Mouse (Mus musculus) cerebellum, adult 18-20 months (tissue): ENCODE measurements around the gene Ly86.

Source experiments
- DNase-seq, 2 experiments: peaks; one replicate each; pipeline ENCODE4 v3.0.0; 2021

Ly86 gene

DNA sequence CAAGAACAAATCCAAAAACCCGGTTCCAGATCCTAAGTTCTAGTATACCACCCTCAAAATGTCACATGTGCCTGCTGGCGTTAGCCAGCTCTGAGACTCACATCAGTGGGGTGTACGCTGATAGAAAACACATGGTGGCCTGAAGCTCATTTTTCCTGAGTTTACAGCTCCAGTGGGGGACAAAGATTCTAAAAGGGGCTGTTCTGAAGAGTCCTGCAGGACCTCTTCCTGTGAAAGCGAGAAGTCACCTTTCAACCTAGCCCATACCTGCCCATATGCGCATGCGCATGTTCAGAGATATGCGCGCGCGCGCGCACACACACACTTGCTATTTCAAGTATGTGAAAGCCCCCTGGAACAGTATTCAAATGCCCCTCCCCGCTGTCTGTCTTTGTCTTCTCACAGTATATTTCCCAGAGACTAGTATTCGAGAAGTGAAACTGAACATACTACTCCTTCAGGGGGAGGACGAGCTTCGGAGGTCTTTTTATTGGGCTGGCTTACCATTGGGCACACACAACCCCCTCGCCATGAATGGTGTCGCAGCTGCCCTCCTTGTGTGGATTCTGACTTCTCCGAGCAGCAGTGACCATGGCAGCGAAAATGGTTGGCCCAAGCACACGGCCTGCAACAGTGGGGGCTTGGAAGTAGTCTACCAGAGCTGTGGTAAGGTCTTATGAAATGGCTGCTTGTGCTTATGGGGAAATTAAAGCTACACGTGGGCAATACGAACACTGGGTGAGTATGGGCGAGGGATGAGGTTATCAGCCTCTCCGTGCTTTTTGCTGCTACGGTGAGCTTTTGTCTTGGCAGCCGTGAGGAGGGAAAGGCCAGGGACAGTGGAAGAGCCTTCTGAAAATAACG, at the start of gene Ly86:
Gene Ly86, plus strand, starts transcription at position 300 of the 864 bp plus-strand sequence.
- DNase-seq = no peak

DNA sequence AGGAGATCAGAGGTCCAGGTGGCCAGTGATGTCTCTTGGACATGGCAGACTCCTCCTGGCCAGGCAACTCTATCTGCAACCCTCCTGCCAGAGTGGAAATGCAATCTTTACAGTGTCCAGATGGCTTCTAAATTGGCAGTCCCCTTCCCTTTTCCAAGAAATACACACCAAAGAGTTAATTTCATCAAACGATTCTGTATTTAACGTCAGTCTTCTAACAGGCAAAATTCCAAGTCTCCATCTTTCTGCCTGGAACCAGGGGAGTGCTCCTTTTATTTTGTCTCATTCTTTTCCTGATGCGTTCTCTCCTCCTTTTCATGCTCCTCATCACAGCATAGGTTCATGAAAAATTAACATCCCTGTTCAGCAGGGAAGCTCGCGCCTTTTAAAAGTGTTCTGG, 47.1 kb upstream of the Ly86 start:
- DNase-seq = no peak

DNA sequence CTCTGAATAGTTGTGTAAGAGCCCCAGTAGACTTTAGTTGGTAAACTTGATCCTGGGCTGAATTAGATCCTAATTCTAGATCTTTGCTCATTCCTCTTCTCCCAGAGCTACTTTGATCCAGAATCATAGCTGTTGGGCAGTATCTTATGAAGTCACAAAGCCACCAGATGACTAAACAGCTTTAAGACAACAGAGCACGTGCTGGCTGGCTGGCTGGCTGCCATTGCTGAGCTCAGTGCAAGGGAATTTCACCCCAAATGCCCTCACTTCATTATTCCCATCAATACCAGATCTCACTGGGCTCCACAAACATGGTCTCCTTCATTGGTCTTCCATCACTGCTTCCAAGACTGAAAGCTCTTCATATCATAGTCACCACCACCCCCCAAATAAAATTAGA, 46.2 kb upstream of the Ly86 start:
- DNase-seq = no peak

DNA sequence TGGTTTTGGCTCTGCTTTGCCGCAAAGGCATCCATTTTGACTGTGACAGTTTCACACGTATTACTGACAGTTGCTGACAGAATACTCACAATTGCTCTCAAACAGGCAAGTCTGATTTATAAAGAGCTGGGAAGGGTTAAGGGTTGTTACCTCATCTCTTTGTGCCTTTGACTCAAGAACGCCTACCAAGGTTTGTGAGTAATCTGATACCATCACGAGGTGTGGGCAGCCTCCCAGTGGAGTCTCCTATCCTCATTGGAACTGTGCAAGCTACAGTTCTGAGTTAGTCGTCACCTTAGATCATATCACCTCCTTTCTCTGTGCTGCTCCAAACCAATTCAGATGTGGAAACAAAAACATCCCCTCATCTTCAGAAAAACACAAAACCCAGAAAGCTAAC, 42.1 kb upstream of the Ly86 start:
- DNase-seq = no peak

DNA sequence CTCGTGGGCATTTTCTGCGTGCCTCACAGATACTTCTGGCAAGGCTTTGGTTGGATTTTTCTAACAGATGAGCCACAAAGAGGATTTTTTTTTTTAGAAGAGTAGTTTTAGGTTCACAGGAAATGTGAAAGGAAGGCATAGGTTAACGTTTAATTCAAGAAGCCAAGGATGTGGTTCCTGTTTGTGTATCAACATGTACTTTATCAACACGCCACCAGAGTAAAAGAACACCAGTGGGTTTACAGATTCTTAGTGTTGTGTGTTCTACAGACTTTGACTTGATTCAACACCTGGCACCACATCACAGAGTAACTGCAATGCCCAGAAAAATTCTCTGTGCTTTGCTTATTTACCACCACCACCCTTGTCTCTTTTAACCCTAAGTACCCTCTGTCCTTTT, 37.0 kb upstream of the Ly86 start:
- DNase-seq = no peak

DNA sequence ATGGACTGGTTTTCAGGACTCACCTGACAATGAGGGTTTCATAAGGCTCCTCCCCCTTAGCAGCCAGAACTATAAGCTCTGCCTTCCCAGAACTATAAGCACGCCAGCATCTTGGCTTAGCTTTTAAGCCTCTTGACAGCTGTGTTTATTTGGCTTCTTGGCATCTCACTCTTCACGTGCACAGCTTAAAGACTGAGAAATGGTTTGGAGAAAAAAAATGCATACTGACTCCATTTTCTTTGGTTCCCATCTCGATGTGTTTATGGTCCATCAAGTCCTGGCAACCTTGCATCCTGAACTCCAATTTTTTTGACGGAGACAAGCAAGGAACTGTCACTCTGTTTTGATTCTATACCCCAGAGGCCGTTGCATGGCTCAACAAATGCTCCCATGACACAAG, 35.7 kb upstream of the Ly86 start:
- no peak for DNase-seq

DNA sequence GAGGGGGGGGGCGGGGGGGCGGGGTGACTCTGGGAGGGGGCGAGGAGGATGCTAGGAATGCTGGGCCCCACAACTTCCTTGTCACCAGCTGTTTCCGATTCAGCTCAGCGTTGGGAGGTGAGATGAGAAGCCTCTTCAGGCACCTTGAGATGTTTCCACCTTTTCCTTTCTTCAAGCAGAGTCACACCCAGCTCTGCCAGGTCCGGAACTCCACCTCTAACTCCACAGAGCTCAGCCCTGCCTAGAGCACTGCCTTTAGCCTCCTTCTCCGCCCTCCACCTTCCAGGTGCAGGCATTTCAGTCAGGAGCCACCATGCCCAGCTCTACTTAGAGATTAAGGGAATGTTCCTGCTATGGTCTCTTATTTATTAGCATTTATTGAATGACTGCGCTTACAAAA, 34.7 kb upstream of the Ly86 start:
- no peak for DNase-seq

DNA sequence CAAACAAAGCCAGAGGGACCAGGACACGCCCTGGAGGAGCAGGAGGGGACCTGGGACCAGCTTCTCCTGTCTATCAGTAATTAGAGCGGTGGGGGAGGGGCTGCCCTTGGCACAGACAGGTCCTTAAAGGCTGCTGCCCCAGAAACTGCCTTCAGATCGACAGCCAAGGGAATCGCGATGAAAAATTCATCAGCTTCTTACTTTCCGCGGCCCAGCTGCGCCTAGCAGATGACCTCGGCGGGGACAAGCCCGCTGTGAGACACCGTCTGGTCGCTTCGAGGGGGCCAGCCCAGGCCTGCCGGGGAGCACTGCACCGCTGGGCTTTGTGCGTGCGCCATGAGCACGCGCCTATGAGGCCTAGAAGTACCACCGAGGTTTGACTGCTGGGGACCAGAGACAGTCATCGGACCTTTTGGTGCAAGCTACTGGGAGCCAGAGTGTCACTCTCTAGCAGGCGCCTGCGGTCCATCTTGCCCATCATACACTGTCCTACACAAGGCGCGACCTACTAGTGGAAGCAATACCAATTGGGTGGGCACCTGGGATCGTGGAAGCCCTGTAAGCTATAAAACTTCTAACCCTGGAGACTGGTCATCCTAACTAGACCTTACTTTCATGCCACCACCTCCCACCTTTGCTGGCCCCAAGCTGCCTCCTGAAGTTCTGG, 33.3 kb upstream of the Ly86 start:
- DNase-seq = peak; percentile 22 to 23

DNA sequence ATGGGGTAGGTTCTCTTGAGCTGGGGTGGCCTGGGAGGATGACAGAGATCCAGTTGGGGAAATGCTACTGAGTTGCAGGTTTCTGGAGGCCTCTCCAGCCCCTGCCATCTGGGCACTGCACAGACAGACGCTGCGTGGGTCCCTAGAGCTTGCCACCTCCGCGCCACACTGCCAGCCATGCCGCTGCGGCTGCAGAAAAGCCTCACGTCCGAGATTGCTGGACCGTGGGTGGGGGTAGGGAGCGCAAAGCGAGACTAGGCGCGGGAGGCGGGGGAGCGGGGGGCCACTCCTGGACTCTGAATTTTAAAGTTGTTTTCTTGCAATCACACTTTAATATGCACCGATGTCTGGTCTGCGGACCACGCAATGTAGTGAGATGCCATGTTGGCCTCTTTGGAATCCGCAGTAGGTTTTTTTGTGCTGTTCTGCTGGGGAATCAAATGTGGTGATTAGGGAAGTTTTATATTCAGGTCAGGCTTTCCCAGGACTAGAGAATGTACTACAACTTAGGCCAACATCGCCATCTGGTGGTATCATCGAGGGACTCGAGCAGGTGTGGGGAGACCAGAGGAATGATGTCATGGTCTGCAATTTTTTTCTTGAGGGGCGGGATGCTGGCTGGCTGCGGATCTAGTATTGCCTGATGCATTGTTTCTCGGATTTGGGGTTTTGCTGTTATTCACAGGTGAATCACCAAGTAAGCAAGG, 32.6 kb upstream of the Ly86 start:
- DNase-seq = peak; percentile 90 to 92

DNA sequence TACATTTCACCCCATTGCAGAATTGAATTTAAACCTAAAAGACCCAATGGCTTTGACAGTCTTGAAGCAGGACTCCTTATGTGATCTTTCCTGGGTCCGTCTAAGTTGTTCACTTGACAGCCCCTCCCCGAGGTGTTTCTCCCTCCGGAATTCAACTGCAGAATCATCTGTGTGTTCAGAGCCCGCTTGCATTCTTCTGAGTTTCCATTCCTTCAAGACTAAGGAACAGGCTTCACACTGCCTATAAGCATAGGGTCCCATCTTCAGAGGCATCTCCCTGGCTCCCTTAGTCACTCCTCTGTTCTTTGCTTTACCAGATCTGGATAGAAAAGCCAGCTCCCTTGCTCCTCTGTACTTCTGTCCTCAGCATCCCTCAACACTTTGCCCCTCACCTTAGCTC, 32.1 kb upstream of the Ly86 start:
- no peak for DNase-seq

DNA sequence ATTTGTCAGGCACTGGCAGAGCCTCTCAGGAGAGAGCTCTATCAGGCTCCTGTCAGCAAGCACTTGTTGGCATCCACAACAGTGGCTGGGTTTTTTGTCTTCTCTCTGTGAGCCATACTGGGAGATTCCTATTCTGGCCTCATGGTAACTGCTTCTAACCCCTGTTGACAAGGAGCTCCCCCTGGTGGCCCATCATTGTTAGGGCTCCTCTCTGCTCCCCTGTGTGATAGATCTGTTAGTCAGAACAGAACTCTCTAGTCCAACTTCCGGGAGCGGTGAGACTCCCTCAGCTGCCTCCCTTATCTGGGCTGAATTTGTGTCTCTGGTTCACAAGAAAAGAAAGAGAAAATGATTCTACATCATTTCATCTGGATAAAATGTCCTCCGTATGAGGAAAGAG, 19.5 kb upstream of the Ly86 start:
- DNase-seq = peak; percentile 32 to 45

DNA sequence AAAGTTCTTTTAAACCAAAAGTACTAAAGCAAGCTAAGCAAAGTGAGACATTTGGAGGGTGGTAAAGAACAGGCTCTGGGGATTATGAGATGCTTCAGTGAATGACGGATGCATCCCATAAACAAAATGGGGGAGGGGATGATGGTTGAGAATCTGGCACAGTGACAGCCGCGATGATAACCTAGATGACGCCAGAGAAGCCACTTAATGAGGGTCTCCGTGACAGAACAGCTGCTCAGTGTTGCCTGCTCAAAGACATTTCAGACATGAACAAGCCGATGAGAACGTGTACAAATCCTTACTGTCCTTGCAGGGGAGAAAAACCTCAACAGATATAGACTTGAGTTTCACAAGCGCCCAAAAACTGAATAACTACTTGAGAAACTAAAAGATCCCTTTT, 15.3 kb upstream of the Ly86 start:
- DNase-seq = no peak

DNA sequence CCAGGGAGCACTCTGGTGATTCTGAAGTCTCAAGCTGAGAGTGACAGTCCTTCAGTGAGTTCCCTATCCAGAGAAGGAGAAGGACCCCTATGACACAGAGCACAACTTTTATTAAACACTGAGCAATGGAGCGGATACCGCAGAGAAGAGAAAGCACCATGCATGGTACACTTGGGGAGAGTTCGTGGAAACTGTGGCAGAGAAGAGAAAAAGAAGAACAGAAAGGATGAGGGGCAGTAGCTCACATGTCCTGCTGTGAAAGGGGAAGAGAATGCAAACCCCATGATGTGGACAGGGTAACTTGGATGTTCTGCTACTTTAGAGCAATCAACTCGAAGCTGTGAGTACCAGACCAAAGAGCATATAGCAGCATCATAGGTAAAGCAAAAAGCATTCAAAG, 14.0 kb upstream of the Ly86 start:
- no peak for DNase-seq

DNA sequence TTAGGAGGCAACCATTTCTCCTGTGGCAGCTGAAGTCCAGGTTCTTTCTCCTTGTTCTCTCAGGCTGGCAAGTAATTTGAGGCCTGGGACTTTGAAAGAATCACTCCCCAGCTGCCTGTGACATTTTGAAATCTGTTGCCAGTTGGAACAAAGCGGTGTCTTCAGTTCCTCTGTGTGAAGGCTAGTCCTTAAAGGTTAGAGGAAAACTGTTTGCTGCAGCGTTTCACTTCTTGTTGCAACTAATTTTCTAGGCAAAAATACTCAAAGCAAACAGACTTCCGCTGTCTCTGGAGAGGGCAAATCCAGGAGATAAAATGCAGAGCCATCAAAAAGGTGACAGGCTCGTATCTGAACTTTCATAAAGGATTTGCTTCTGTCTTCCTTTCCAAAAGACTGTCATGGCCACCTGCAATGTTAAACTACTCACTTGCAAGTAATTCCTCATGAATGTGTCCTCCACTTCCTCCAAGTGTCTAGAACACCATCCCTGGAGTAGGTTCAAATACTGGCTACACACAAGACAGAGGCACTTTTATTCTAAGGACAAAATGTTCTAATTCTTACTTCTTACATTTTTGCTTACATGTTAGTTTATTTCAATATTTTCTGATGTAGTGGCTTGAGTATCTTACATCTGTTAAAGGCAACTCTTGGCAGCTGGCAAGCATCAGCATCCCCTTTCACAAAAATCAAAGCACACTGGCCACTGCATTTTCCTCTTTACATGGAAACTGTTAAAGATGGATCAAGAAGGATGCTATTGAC, 12.0 kb upstream of the Ly86 start:
- no peak for DNase-seq

DNA sequence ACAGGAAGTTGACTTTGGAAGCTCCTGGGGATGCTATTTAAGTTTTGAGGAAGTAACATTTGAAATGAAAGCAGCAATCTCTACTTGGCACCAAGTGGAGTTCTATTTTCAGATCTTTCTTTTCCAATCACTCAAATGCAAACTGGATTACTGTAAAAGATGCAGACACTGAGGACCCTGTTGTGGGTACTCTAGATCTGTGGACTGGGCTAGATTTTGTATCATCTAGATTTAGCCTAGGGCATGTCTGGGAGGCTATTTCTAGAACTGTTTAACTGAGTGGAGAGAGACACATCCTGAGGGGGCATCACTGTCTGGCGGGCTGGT, 11.5 kb upstream of the Ly86 start:
- DNase-seq = no peak

DNA sequence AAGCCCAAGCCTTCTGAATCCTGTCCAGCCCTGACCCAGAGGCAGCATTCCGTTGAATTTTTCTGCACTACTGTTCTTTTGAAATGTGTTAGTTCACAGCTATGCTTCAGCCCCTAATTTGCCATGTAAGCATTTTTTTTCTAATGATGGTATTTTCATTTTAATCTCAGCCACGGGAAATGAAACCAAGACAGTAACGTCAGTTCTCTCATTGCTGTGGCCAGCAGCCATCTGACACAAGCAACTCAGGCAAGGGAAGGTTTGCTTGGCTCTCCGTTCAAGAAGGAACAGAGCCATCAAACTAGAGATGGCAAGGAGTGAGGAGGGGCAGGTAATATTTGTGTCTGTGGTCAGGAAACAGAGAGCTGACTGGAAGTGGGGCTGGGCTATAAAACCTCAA, 7.7 kb upstream of the Ly86 start:
- no peak for DNase-seq

DNA sequence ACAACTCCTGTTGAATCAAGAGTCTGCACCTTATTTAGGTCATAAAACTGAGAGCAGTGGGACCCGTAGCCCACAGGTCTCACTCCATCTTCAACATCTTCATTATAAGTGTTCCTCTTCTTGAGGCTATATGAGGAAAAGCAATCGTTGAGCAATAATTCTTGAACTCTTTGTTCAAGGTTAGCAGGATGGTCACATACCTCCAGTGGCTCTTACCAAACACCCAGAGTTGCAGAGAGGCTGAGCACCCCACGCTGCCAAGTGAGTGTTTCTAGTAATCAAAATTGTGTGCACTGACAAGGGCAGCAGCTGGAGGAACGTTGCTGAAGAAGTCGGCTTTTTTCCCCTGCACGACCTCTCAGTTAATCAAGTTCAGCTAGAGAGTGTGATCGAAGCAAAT, 7.1 kb upstream of the Ly86 start:
- no peak for DNase-seq

DNA sequence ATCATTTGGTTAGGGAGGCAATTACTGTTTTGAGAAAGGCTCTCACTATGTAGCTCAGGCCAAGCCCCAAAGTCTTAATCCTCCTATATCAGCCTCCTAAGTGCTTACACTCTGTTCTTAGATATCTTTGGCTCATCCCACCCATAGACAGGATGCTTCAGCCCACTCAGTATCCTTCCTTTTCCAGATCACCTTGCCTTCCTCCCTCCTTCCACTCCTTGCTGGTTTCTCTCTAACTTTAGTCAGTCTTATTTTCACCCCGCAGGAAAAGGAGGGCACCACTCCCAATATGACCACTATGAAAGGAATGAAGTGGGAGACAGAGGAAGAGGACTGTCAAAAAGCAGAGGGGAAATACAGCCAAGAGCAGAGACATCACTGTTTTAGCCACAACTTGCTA, 2.2 kb upstream of the Ly86 start:
- DNase-seq = no peak

DNA sequence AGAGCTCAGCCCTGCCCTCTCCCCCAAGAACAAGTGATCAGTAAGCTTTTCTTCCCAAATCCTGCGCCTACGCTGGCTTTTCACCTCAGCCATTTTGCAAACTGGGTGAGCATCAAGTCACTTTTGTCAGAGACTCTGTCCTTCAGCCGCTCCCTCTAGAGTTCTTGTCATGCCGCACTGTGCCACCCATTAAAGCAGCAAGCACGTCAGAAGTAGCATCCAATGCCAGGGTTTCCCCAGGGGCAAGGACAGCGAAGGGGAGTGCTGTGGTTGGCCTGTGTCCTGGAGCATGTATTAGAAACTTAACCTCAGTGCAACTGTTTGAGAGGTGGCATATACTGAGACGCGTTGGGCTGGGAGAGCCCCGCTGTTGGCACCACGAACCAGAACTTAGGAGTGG, 815 bp downstream of the Ly86 start:
- DNase-seq = no peak

DNA sequence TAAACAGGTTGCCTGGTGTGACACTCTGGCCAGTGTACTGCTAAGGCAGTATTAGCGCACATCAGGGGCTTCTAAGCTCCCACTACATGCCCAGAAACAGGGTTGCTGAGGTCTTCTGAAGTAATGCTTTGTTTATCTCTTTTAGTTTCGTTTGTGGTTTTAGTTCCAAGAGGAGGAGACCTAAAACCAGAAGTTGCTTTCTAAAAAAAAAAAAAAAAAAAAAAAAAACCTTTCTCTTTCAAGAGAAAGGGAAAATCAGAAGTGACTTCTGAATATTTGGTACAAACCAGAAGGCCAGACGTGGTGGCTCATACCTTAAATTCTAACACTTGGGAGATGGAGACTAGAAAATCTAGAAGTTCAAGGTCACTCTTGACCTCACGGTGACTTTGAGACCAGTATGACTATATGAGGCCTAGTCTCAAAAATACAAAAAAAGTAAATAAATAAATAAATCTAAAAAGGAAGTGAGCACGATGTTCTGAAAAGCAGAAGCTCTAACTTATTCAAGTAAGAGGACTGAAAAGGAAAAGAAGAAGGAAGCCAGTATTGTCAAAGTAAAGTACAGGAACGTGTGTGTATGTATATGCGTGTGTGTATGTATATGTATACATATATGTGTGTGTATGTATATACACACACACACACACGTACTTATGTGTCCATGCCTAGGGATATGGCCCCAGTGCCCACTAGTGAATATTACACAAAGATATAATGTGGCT, 3.0 kb downstream of the Ly86 start:
- no peak for DNase-seq

DNA sequence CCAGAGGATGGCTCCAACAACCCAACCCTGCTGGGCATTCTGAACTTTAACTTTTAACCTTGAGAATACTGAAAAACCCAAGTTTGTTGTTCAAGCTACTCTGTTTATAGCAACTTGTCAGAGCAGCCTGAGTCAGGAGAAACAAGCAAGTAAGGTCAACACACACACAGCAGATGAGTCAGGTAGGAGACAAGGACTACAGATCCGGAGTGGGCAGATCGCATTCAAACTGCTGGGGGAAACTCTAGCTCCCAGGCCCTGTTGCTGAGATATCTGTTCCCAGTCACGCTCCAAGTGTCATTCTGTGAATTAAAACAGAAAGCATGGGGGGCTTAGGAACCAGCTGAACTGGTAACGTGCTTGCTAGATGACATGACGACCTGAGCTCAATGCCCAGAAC, 4.0 kb downstream of the Ly86 start:
- DNase-seq = no peak

DNA sequence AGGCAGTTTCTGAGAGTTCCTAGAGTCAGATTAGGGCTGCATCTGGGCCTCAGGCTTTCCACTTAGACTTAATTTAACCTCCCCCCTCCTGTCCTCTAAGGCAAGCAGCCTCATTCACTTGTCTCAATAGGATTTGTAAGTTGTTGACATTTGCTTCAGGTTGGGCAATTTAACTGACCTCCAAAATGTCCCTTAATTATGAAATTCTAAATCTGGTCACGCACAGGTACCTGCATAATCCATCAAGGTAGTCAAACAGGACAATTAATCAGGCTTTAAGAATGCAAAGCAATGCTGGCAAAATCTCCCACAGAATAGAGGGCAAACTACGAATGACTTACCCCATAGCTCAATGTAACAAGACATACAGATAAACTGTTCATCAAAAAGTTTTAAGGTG, 8.0 kb downstream of the Ly86 start:
- no peak for DNase-seq

DNA sequence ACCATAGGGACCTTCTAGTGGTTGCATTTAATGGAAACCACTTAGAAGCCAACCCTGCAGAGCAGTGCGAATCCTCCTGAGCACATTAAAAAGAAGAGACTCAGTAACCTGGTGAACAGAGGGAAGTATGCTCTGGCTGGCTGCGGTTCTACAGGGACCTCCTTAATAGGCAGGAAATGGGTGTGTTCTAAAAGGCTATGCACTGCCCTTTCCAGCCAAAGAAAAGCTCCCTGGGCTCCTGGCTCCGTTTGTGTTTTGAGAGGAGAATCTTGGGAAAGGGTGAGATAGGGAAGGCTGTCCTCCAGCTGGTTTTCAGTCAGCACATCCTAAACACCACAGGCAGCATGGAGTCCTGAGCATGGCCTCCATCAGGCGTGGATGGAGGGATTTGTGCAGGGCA, 8.9 kb downstream of the Ly86 start:
- DNase-seq = no peak
